20 mouse cellular contexts compared by ENCODE assay signal in the genomic region with DNA sequence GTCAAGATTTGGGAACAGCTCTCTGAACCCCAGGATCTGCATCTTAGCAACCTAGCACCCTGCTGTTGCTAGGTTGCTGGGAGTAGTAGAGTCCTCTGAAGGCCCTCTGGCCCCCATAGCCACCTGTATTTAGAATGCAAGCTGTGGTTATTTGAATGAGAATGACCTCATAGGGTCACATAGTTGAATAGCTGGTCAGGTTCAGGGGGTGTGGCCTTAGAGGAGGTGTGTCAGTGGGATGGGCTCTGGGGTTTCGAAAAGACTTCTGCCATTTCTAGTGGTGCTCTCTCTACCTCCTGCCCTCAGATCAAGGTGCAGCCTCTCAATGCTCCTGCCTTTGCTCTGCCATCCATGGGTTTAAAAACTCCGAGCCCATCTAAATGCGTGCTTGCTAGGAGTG.
"Had no signal": no experiment of that assay in that cellular context is flagged by ENCODE, and none has a peak within 500 bp of the region (broad histone marks: within the 10 kb centered on the region; RNA-seq: fewer than 3 reads in every experiment).

No protein-coding gene starts in this region.

- H3K9ac ChIP-seq: lung, embryonic 15.5 days; midbrain, embryonic 12.5 days; neural tube, embryonic 13.5 days; neural tube, embryonic 15.5 days had no signal

- H3K9me3 ChIP-seq: lung, embryonic 15.5 days; midbrain, embryonic 10.5 days; midbrain, embryonic 12.5 days; neural tube, embryonic 13.5 days; neural tube, embryonic 15.5 days had no signal

- H3K4me2 ChIP-seq: lung, embryonic 15.5 days; midbrain, embryonic 12.5 days; neural tube, embryonic 13.5 days; neural tube, embryonic 15.5 days had no signal

- H3K27ac ChIP-seq: lung, embryonic 15.5 days; midbrain, embryonic 10.5 days; midbrain, embryonic 12.5 days; neural tube, embryonic 13.5 days; neural tube, embryonic 15.5 days had no signal

- H3K4me3 ChIP-seq: lung, embryonic 15.5 days; midbrain, embryonic 10.5 days; midbrain, embryonic 12.5 days; myocyte; neural tube, embryonic 13.5 days; neural tube, embryonic 15.5 days had no signal

- DNase-seq: lung, adult 2 months; lung, postnatal 14 days; lung, postnatal 36 days; midbrain, embryonic 14.5 days; retina, postnatal 1 day; right cerebral cortex, adult 18-20 months; right cerebral cortex, postnatal 25 days; right cerebral cortex, postnatal 4 days; spleen, adult 18-20 months; thymus, adult 18-20 months; thymus, postnatal 14 days; thymus, postnatal 36 days had no signal

- H3K27me3 ChIP-seq: lung, embryonic 15.5 days; midbrain, embryonic 12.5 days; neural tube, embryonic 13.5 days; neural tube, embryonic 15.5 days had no signal

- H3K36me3 ChIP-seq: lung, embryonic 15.5 days; midbrain, embryonic 10.5 days; midbrain, embryonic 12.5 days; neural tube, embryonic 13.5 days; neural tube, embryonic 15.5 days had no signal

- ATAC-seq: lung, postnatal 0 days; midbrain, embryonic 16.5 days had no signal
